Mouse (Mus musculus) bone marrow, adult 2 months (tissue): Measurements from ENCODE around the gene Tmem132c.

Experiments
- CTCF ChIP-seq: fragments of 200-500 bp; IDR thresholded peaks from 2 replicates; pipeline ENCODE4 v1.5.1; 2011; ENCODE audit warnings: low read length, control low read depth; ENCODE audit not compliant: control insufficient read depth, insufficient read depth
- POLR2A ChIP-seq: fragments of 200-500 bp; IDR thresholded peaks from 2 replicates; pipeline ENCODE4 v1.6.1; 2011; ENCODE audit warnings: low read depth, mild to moderate bottlenecking, control low read depth, low read length, borderline replicate concordance; ENCODE audit not compliant: control insufficient read depth

DNA sequence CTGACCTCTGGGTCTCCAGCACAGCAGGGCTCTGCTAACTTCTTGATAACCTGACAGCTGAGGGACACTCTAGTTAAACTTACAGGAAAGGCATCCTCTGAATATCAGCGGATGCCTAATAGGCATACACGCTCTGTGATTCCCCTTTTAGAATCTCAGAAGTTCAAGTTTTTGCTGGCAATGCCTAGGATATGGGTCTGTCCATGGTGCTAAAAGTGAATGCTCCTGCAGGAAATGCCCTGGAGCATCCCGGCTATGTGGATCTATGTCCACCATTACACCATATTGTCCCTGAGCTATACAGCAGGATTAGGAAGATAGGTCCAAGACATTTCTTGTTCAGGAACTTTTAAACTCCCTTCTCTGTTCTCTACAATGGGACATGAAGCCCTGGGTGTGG lies 319.5 kb downstream of the Tmem132c start:
- TF ChIP-seq CTCF (no peak), POLR2A (no peak)
